Mouse (Mus musculus) MEL (cell line): Measurements from ENCODE around the gene Gm3839. TPM values are rescaled to one million over a fixed set of nuclear protein-coding genes. Genes with fewer than 3 reads are reported as not detected.

Experiments
- DNase-seq: peaks from one replicate; pipeline ENCODE4 v3.0.0; 2011; ENCODE audit warnings: low read depth, low spot score
- H3K27ac ChIP-seq: 2 replicates; pipeline ENCODE4 v1.5.1; 2012; ENCODE audit warnings: low read depth, mild to moderate bottlenecking, control low read depth, low read length, moderate library complexity; ENCODE audit not compliant: control insufficient read depth
- H3K27me3 ChIP-seq, 2 experiments: fragments of 150-350 bp in 1 of 2; sonication (generic) in 1 of 2; 2 replicates each; pipeline ENCODE4 v1.6.1; 2012; ENCODE audit warnings: low read length in 2 of 2, mild to moderate bottlenecking in 2 of 2, improper control_type of control experiment in 1 of 2, moderate library complexity in 1 of 2; ENCODE audit not compliant: insufficient read depth in 2 of 2, control insufficient read depth in 1 of 2
- H3K36me3 ChIP-seq, 2 experiments: 2 replicates each; pipeline ENCODE4 v1.6.1; 2012 to 2014; ENCODE audit warnings: low read length in 2 of 2, improper control_type of control experiment in 1 of 2, inconsistent platforms in 1 of 2, mild to moderate bottlenecking in 1 of 2; ENCODE audit not compliant: insufficient read depth in 2 of 2, control insufficient read depth in 1 of 2
- H3K4me1 ChIP-seq, 2 experiments: fragments of 150-350 bp in 1 of 2; sonication (generic) in 1 of 2; 2 replicates each; pipeline ENCODE4 v1.6.1; 2012; ENCODE audit warnings: low read length in 2 of 2, improper control_type of control experiment in 1 of 2, mild to moderate bottlenecking in 1 of 2; ENCODE audit not compliant: insufficient read depth in 2 of 2, control insufficient read depth in 1 of 2
- H3K4me3 ChIP-seq, 2 experiments: fragments of 150-350 bp in 1 of 2; sonication (generic) in 1 of 2; 2 replicates each; pipeline ENCODE4 v1.5.1; 2012; ENCODE audit warnings: low read depth in 2 of 2, low read length in 2 of 2, mild to moderate bottlenecking in 2 of 2, moderate library complexity in 2 of 2, control low read depth in 1 of 2, improper control_type of control experiment in 1 of 2; ENCODE audit not compliant: control insufficient read depth in 1 of 2, insufficient read depth in 1 of 2
- H3K79me2 ChIP-seq: 2 replicates; pipeline ENCODE4 v1.6.1; 2012; ENCODE audit warnings: mild to moderate bottlenecking, low read length, moderate library complexity; ENCODE audit not compliant: control insufficient read depth, poor library complexity, insufficient read depth
- H3K9ac ChIP-seq: 2 replicates; pipeline ENCODE4 v1.6.1; 2012; ENCODE audit warnings: low read depth, mild to moderate bottlenecking, control low read depth, low read length, moderate library complexity; ENCODE audit not compliant: control insufficient read depth, poor library complexity, severe bottlenecking
- H3K9me3 ChIP-seq: fragments of 150-350 bp; sonication (generic); replicated peaks from 2 replicates; pipeline ENCODE4 v1.6.1; 2012; ENCODE audit warnings: mild to moderate bottlenecking, low read length, improper control_type of control experiment, moderate library complexity; ENCODE audit not compliant: insufficient read depth
- CHD1 ChIP-seq: IDR thresholded peaks from 2 replicates; pipeline ENCODE4 v1.6.1; 2012; ENCODE audit warnings: low read depth, mild to moderate bottlenecking, inconsistent platforms, low read length, improper control_type of control experiment
- CHD2 ChIP-seq: IDR thresholded peaks from 2 replicates; pipeline ENCODE4 v1.6.1; 2011; ENCODE audit warnings: low read length, improper control_type of control experiment
- CTCF ChIP-seq, 3 experiments: IDR thresholded peaks in 2 of 3; conservative IDR thresholded peaks in 1 of 3; 2 replicates each; pipeline ENCODE4 v1.5.1; 2011 to 2012; ENCODE audit warnings: low read length in 3 of 3, low read depth in 2 of 3, mild to moderate bottlenecking in 2 of 3, improper control_type of control experiment in 1 of 3, inconsistent platforms in 1 of 3, mixed read lengths in 1 of 3, moderate library complexity in 1 of 3; ENCODE audit not compliant: control insufficient read depth in 1 of 3, insufficient read depth in 1 of 3, poor library complexity in 1 of 3, severe bottlenecking in 1 of 3
- GATA1 ChIP-seq: IDR thresholded peaks from 2 replicates; pipeline ENCODE4 v1.6.1; 2011; ENCODE audit warnings: low read depth, low read length, improper control_type of control experiment
- KAT2A ChIP-seq: conservative IDR thresholded peaks from 2 replicates; pipeline ENCODE4 v1.6.1; 2012; ENCODE audit warnings: low read depth, low read length, improper control_type of control experiment, inconsistent platforms
- MAFK ChIP-seq: IDR thresholded peaks from 2 replicates; pipeline ENCODE4 v1.6.1; 2011; ENCODE audit warnings: low read depth, mild to moderate bottlenecking, low read length, improper control_type of control experiment, borderline replicate concordance
- MAX ChIP-seq: IDR thresholded peaks from 2 replicates; pipeline ENCODE4 v1.6.1; 2011; ENCODE audit warnings: low read length, improper control_type of control experiment
- MAZ ChIP-seq: IDR thresholded peaks from 2 replicates; pipeline ENCODE4 v1.6.1; 2012; ENCODE audit warnings: low read depth, mild to moderate bottlenecking, inconsistent platforms, low read length, improper control_type of control experiment
- MYB ChIP-seq: IDR thresholded peaks from 2 replicates; pipeline ENCODE4 v1.6.1; 2011; ENCODE audit warnings: mild to moderate bottlenecking, low read depth, low read length, improper control_type of control experiment
- MYC ChIP-seq: IDR thresholded peaks from 2 replicates; pipeline ENCODE4 v1.6.1; 2011; ENCODE audit warnings: low read depth, mild to moderate bottlenecking, low read length, improper control_type of control experiment, moderate library complexity
- NRF1 ChIP-seq: IDR thresholded peaks from 2 replicates; pipeline ENCODE4 v1.6.1; 2014; ENCODE audit warnings: low read depth, mild to moderate bottlenecking, inconsistent platforms, low read length, improper control_type of control experiment, moderate library complexity; ENCODE audit not compliant: poor library complexity, insufficient read depth, severe bottlenecking
- POLR2A ChIP-seq, 2 experiments: IDR thresholded peaks; 2 replicates each; pipeline ENCODE4 v1.6.1; 2011 to 2012; ENCODE audit warnings: low read length in 2 of 2, mild to moderate bottlenecking in 2 of 2, control low read depth in 1 of 2, improper control_type of control experiment in 1 of 2, low read depth in 1 of 2, moderate library complexity in 1 of 2; ENCODE audit not compliant: control insufficient read depth in 1 of 2, insufficient read depth in 1 of 2, poor library complexity in 1 of 2
- POLR2AphosphoS2 ChIP-seq: IDR thresholded peaks from 2 replicates; pipeline ENCODE4 v1.6.1; 2011; ENCODE audit warnings: low read length, improper control_type of control experiment
- RAD21 ChIP-seq: IDR thresholded peaks from 2 replicates; pipeline ENCODE4 v1.6.1; 2011; ENCODE audit warnings: mild to moderate bottlenecking, low read depth, low read length, improper control_type of control experiment
- SIN3A ChIP-seq: IDR thresholded peaks from 2 replicates; pipeline ENCODE4 v1.6.1; 2012; ENCODE audit warnings: low read length, improper control_type of control experiment, inconsistent platforms
- TAL1 ChIP-seq: IDR thresholded peaks from 2 replicates; pipeline ENCODE4 v1.6.1; 2012; ENCODE audit warnings: mild to moderate bottlenecking, inconsistent platforms, low read length, moderate library complexity, mixed read lengths
- TBP ChIP-seq: IDR thresholded peaks from 2 replicates; pipeline ENCODE4 v1.8.0; 2011; ENCODE audit warnings: low read depth, low read length, improper control_type of control experiment
- USF2 ChIP-seq, 2 experiments: IDR thresholded peaks; 2 replicates each; pipeline ENCODE4 v1.6.1; 2011 to 2012; ENCODE audit warnings: improper control_type of control experiment in 2 of 2, low read length in 2 of 2, borderline replicate concordance in 1 of 2, inconsistent platforms in 1 of 2, low read depth in 1 of 2, mild to moderate bottlenecking in 1 of 2; ENCODE audit not compliant: insufficient read depth in 1 of 2
- ZC3H11A ChIP-seq: IDR thresholded peaks from 2 replicates; pipeline ENCODE4 v1.6.1; 2012; ENCODE audit warnings: low read depth, mild to moderate bottlenecking, inconsistent platforms, low read length, improper control_type of control experiment
- polyA plus RNA-seq, 2 experiments: library from polyadenylated mRNA; stranded (reverse) in 1 of 2; unstranded in 1 of 2; fragments of >175 nt in 1 of 2; fragments of >200 nt in 1 of 2; gene quantifications; 2 replicates each; pipeline versions ENCODE4 v1.2.1 to v1.2.4; 2012; ENCODE audit warnings: low replicate concordance in 2 of 2, low read depth in 1 of 2; ENCODE audit not compliant: insufficient read length in 2 of 2, insufficient read depth in 1 of 2, missing spikeins in 1 of 2
- total RNA-seq: library from RNA; depleted of rRNA; stranded (reverse); fragments of 300-350 nt; gene quantifications from 2 replicates; pipeline ENCODE4 v1.2.3, GENCODE M21; 2012

Gene Gm3839
- total and polyA plus RNA-seq, 3 experiments, result 0.42 to 0.68 TPM; not detected in 1

- no peak overlapping the region for H3K9ac ChIP-seq
- H3K27me3 ChIP-seq, result no peaks in the 10 kb centered on the region
- no peak for DNase-seq
- no peaks in the 10 kb centered on the region for H3K36me3 ChIP-seq
- H3K4me3 ChIP-seq, result no peak overlapping the region
- H3K4me1 ChIP-seq, result no peaks in the 10 kb centered on the region
- H3K9me3 ChIP-seq, result no peaks in the 10 kb centered on the region
- H3K27ac ChIP-seq, result no peak overlapping the region
- H3K79me2 ChIP-seq, result no peaks in the 10 kb centered on the region
- TF ChIP-seq RAD21 (no peak), TAL1 (no peak), KAT2A (no peak), MYB (no peak), CHD1 (no peak), TBP (no peak), ZC3H11A (no peak), MAX (no peak), MAFK (no peak), MYC (no peak), MAZ (no peak), GATA1 (no peak)
These were observed 18.7 kb upstream of the Gm3839 start for GRCm38 (mm10) chr14:11375225-11375624.

GRCm38 (mm10) chr14:11346086-11346485, 10.4 kb downstream of the Gm3839 start:
- Histone ChIP-seq H3K4me1 (no peaks in the 10 kb centered on the region), H3K27me3 (no peaks in the 10 kb centered on the region), H3K9me3 (no peaks in the 10 kb centered on the region), H3K4me3 (no peak overlapping the region), H3K9ac (no peak overlapping the region), H3K27ac (no peak overlapping the region), H3K79me2 (no peaks in the 10 kb centered on the region), H3K36me3 (no peaks in the 10 kb centered on the region)
- TF ChIP-seq MAZ (no peak), SIN3A (no peak), USF2 (IDR thresholded peaks at IDR 0.05; ENCODE audit: borderline replicate concordance in 1 of 2, insufficient read depth in 1 of 2, low read depth in 1 of 2, low read length in 2 of 2) (no peak), CTCF (IDR thresholded peaks at IDR 0.05 in 2 of 3, conservative IDR thresholded peaks at IDR 0.05 in 1 of 3; ENCODE audit: control insufficient read depth in 1 of 3, insufficient read depth in 1 of 3, low read depth in 2 of 3, low read length in 3 of 3, poor library complexity in 1 of 3, severe bottlenecking in 1 of 3) (no peak), MYB (no peak), ZC3H11A (no peak), TBP (no peak), POLR2AphosphoS2 (no peak), NRF1 (no peak), CHD2 (no peak), MYC (no peak), POLR2A (IDR thresholded peaks at IDR 0.05; ENCODE audit: control insufficient read depth in 1 of 2, insufficient read depth in 1 of 2, low read depth in 1 of 2, low read length in 2 of 2, poor library complexity in 1 of 2) (no peak)
- DNase-seq, result no peak
